Mouse (Mus musculus): ENCODE data around the gene Hgd. TPM values are rescaled to one million over a fixed set of nuclear protein-coding genes. Genes with fewer than 3 reads are reported as not detected.

Hgd gene
- polyA plus RNA-seq, 1 experiment from 2014 or later: 0.21 TPM

- H3K4me2 ChIP-seq (replicated peaks; ENCODE audit: low read depth): no peak overlapping the region
- no peaks in the 10 kb centered on the region for H3K4me1 ChIP-seq (replicated peaks; ENCODE audit: control insufficient read depth, insufficient read depth)
- TF ChIP-seq EP300 (optimal IDR thresholded peaks at IDR 0.05) (no peak), CTCF (IDR thresholded peaks at IDR 0.05; ENCODE audit: low read depth) (no peak)
- no peak overlapping the region for H3K4me3 ChIP-seq (ENCODE audit: low read depth, low read length)
- WGBS: 51% methylated on average over 4 of the region's 4 CpGs
- H3K27me3 ChIP-seq (ENCODE audit: control insufficient read depth, insufficient read depth, low read length): no peaks in the 10 kb centered on the region
- ATAC-seq (ENCODE audit: low FRiP score, low TSS enrichment) (no peak), DNase-seq (ENCODE audit: low spot score) (no peak)
- H3K27ac ChIP-seq (replicated peaks): no peak overlapping the region
- H3K36me3 ChIP-seq (ENCODE audit: control insufficient read depth, insufficient read depth, low read length): no peaks in the 10 kb centered on the region
- H3K9me3 ChIP-seq (ENCODE audit: control insufficient read depth, low read length): no peaks in the 10 kb centered on the region
- H3K9ac ChIP-seq (ENCODE audit: low read length): no peak overlapping the region
Observed at GRCm38 (mm10) chr16:37676677-37677072, 96.7 kb downstream of the Hgd start.

GRCm38 (mm10) chr16:37677586-37677985 lies 97.6 kb downstream of the Hgd start:
- H3K4me3 ChIP-seq (ENCODE audit: low read depth, low read length): no peak overlapping the region
- no peaks in the 10 kb centered on the region for H3K27me3 ChIP-seq (ENCODE audit: control insufficient read depth, insufficient read depth, low read length)
- no peaks in the 10 kb centered on the region for H3K36me3 ChIP-seq (ENCODE audit: control insufficient read depth, insufficient read depth, low read length)
- H3K4me2 ChIP-seq (replicated peaks; ENCODE audit: low read depth): no peak overlapping the region
- H3K27ac ChIP-seq (replicated peaks): no peak overlapping the region
- TF ChIP-seq EP300 (optimal IDR thresholded peaks at IDR 0.05) (no peak), CTCF (IDR thresholded peaks at IDR 0.05; ENCODE audit: low read depth) (no peak)
- 81% methylated on average over 8 of the region's 8 CpGs for WGBS
- no peak overlapping the region for H3K9ac ChIP-seq (ENCODE audit: low read length)
- H3K4me1 ChIP-seq (replicated peaks; ENCODE audit: control insufficient read depth, insufficient read depth): no peaks in the 10 kb centered on the region
- no peaks in the 10 kb centered on the region for H3K9me3 ChIP-seq (ENCODE audit: control insufficient read depth, low read length)
- no peak for ATAC-seq (ENCODE audit: low FRiP score, low TSS enrichment)
- no peak for DNase-seq (ENCODE audit: low spot score)

- no peak overlapping the region for H3K9ac ChIP-seq (ENCODE audit: low read length)
- H3K27ac ChIP-seq (replicated peaks): no peak overlapping the region
- no peak overlapping the region for H3K4me2 ChIP-seq (replicated peaks; ENCODE audit: low read depth)
- no peak for TF ChIP-seq EP300 (optimal IDR thresholded peaks at IDR 0.05)
- WGBS: 92% methylated on average over 2 of the region's 2 CpGs
- DNase-seq (ENCODE audit: low spot score) (no peak), ATAC-seq (ENCODE audit: low FRiP score, low TSS enrichment) (no peak)
- H3K27me3 ChIP-seq (ENCODE audit: control insufficient read depth, insufficient read depth, low read length): no peaks in the 10 kb centered on the region
- H3K36me3 ChIP-seq (ENCODE audit: control insufficient read depth, insufficient read depth, low read length): no peaks in the 10 kb centered on the region
- 0 out of 2 replicates have a peak, but pooled peaks cover 2% of the 10 kb centered on the region for H3K4me1 ChIP-seq (replicated peaks; ENCODE audit: control insufficient read depth, insufficient read depth)
- H3K4me3 ChIP-seq (ENCODE audit: low read depth, low read length): no peak overlapping the region
- H3K9me3 ChIP-seq (ENCODE audit: control insufficient read depth, low read length): no peaks in the 10 kb centered on the region
Observed at GRCm38 (mm10) chr16:37680216-37680615, 100.3 kb downstream of the Hgd start.

DNA sequence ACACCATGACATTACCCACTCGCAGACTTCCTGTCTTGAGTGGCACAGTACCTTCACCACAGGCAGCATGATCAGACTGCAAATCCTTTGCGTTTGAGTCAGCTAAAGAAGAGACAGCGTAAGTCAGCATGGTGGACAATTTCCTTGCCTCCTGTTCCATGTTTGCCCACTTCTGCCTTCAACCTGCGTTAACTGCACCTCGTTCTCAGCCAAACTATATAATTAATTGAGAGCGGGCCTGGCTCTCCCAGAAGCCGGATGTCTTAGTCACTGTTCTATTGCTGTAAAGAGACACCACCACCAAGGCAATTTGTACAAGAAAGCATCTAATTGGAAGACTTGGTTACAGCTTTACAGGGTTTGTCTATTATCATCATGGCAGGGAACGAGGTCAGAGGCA lies 100.9 kb downstream of the Hgd start:
- Histone ChIP-seq H3K27me3 (ENCODE audit: control insufficient read depth, insufficient read depth, low read length) (no peaks in the 10 kb centered on the region), H3K9me3 (ENCODE audit: control insufficient read depth, low read length) (no peaks in the 10 kb centered on the region), H3K4me2 (replicated peaks; ENCODE audit: low read depth) (no peak overlapping the region), H3K9ac (ENCODE audit: low read length) (no peak overlapping the region), H3K27ac (replicated peaks) (no peak overlapping the region), H3K36me3 (ENCODE audit: control insufficient read depth, insufficient read depth, low read length) (no peaks in the 10 kb centered on the region), H3K4me1 (replicated peaks; ENCODE audit: control insufficient read depth, insufficient read depth) (0 out of 2 replicates have a peak, but pooled peaks cover 2% of the 10 kb centered on the region), H3K4me3 (ENCODE audit: low read depth, low read length) (no peak overlapping the region)
- TF ChIP-seq EP300 (optimal IDR thresholded peaks at IDR 0.05): no peak
- 75% methylated on average over 8 of the region's 8 CpGs for WGBS
- DNase-seq (ENCODE audit: low spot score): no peak
- ATAC-seq (ENCODE audit: low FRiP score, low TSS enrichment): no peak

Other genes starting within 250 kb of the Hgd start
- gene Stxbp5l, start 195.2 kb upstream of the Hgd start, polyA plus RNA-seq (2015; fragmentation: Nextera tagmentation; extraction: Ambion mirVana): 1.1 and 2.5 TPM in 2 replicates
- gene Gtf2e1, start 40.4 kb upstream of the Hgd start, polyA plus RNA-seq (2015; fragmentation: Nextera tagmentation; extraction: Ambion mirVana): 9.2 and 9.5 TPM in 2 replicates
- gene Rabl3, start 40.3 kb upstream of the Hgd start, polyA plus RNA-seq (2015; fragmentation: Nextera tagmentation; extraction: Ambion mirVana): 13.2 and 13.5 TPM in 2 replicates
- gene Ndufb4, start 74.3 kb downstream of the Hgd start, polyA plus RNA-seq (2015; fragmentation: Nextera tagmentation; extraction: Ambion mirVana): 101 and 119 TPM in 2 replicates
- 238 and 254 TPM in 2 replicates for gene Fstl1, start 196.7 kb downstream of the Hgd start, polyA plus RNA-seq (2015; fragmentation: Nextera tagmentation; extraction: Ambion mirVana)

Measured in stomach, postnatal 0 days (tissue).